Comparison of ENCODE assay signal across 1 mouse cellular context in the genomic region with DNA sequence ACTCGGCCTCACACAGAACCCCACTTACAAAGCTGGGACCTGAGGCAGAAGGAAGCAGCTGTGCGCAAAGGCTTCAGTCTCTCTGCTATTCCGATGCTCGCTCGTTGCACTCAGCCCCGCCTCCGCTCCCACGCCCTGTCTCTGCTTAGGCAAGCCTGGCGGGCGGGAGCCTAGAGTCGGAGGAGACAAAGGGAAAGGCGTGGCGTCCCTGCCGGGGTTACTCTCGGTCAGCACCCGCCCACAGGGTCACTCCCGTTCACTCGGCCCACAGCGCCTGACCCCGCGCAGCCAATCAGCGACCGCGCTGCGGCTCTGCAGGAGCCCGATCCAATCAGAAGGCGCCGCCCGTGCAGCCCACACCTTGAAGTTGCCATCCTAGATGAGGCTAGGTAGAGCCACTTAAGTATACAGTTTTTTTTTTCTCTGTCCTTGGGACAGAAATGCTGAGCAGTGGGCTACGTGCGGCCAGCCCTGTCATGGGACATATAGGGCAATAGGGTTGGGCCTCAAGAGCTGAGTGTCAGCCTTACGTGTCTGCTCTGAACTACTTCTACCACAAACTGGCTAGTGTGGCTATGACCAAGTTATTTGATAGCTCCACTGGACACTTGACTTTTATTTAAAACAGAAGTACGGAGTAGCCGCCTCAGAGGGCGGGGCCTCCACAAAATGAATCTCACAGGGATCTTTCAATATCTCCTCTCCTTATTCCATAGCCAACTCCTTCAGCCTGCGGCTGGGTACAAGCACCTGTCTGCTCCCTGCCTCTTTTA.
TF ChIP-seq lines count a peak whose summit lies in the region.

No protein-coding gene starts in this region.

TF ChIP-seq in CH12.LX, 34 proteins besides CTCF, POLR2A, EP300 and RAD21:
- TF ChIP-seq ETS1 (conservative IDR thresholded peaks at IDR 0.05; ENCODE audit: low read depth, low read length), result 0 out of 2 replicates have a peak, but pooled peaks have one; percentile 40
- TF ChIP-seq BHLHE40 (IDR thresholded peaks at IDR 0.05; ENCODE audit: low read depth, low read length), result peak; percentile 53; the same call in 1 of the 2 replicates
- TF ChIP-seq JUN (IDR thresholded peaks at IDR 0.05; ENCODE audit: insufficient read depth, low read depth, low read length), result no peak
- peak; percentile 33; the same call in 1 of the 2 replicates for TF ChIP-seq MAFK (IDR thresholded peaks at IDR 0.05; ENCODE audit: insufficient replicate concordance, low read length)
- no peak for TF ChIP-seq ZC3H11A (IDR thresholded peaks at IDR 0.05; ENCODE audit: low read depth, low read length)
- TF ChIP-seq ZNF384 (IDR thresholded peaks at IDR 0.05; ENCODE audit: low read depth, low read length), result peak; percentile 92
- peak; percentile 40 for TF ChIP-seq ELF1 (IDR thresholded peaks at IDR 0.05; ENCODE audit: low read depth, low read length)
- TF ChIP-seq CHD2 (IDR thresholded peaks at IDR 0.05; ENCODE audit: low read length), result peak; percentile 25; the same call in 1 of the 2 replicates
- peak; percentile 64 for TF ChIP-seq USF2 (conservative IDR thresholded peaks at IDR 0.05; ENCODE audit: low read depth, low read length)
- peak; percentile 31 for TF ChIP-seq SMC3 (IDR thresholded peaks at IDR 0.05; ENCODE audit: low read depth, low read length)
- TF ChIP-seq MEF2A (IDR thresholded peaks at IDR 0.05; ENCODE audit: borderline replicate concordance, low read depth, low read length), result no peak
- TF ChIP-seq TCF12 (IDR thresholded peaks at IDR 0.05; ENCODE audit: low read depth, low read length), result peak; percentile 74
- no peak for TF ChIP-seq CHD1 (IDR thresholded peaks at IDR 0.05; ENCODE audit: low read depth, low read length)
- TF ChIP-seq TBP (conservative IDR thresholded peaks at IDR 0.05; ENCODE audit: low read depth, low read length), result no peak
- peak; percentile 90 for TF ChIP-seq MXI1 (IDR thresholded peaks at IDR 0.05; ENCODE audit: low read depth, low read length)
- TF ChIP-seq MAX (IDR thresholded peaks at IDR 0.05; ENCODE audit: low read length), result peak; percentile 82
- TF ChIP-seq POLR2AphosphoS2 (IDR thresholded peaks at IDR 0.05; ENCODE audit: low read depth, low read length), result no peak
- peak; percentile 86 for TF ChIP-seq USF1 (IDR thresholded peaks at IDR 0.05; ENCODE audit: low read depth, low read length)
- TF ChIP-seq PAX5 (IDR thresholded peaks at IDR 0.05; ENCODE audit: low read length), result no peak
- peak; percentile 82 for TF ChIP-seq ZMIZ1 (IDR thresholded peaks at IDR 0.05; ENCODE audit: low read depth, low read length)
- TF ChIP-seq HCFC1 (IDR thresholded peaks at IDR 0.05; ENCODE audit: low read depth, low read length), result peak; percentile 37
- no peak; the same call in 1 of the 2 replicates for TF ChIP-seq NELFE (IDR thresholded peaks at IDR 0.05; ENCODE audit: low read depth, low read length)
- peak; percentile 62; the same call in 1 of the 2 replicates for TF ChIP-seq IRF4 (IDR thresholded peaks at IDR 0.05; ENCODE audit: low read depth, low read length)
- TF ChIP-seq MAZ (IDR thresholded peaks at IDR 0.05; ENCODE audit: low read depth, low read length), result 0 out of 2 replicates have a peak, but pooled peaks have one; percentile 20
- TF ChIP-seq SIN3A (IDR thresholded peaks at IDR 0.05; ENCODE audit: low read length), result peak; percentile 87
- TF ChIP-seq NRF1 (IDR thresholded peaks at IDR 0.05; ENCODE audit: low read depth, low read length), result peak; percentile 52; the same call in 1 of the 2 replicates
- TF ChIP-seq MYC (IDR thresholded peaks at IDR 0.05; ENCODE audit: low read depth, low read length), result 0 out of 2 replicates have a peak, but pooled peaks have one; percentile 45
